Mouse (Mus musculus) G1E (cell line): ENCODE data around the gene Zfp64.
A peak's percentile ranks its signal among the peaks of the same experiment; 100 is the strongest.

Experiments
- CTCF ChIP-seq: IDR thresholded peaks from 2 replicates; pipeline ENCODE4 v1.5.1; 2012; ENCODE audit warnings: low read depth, low read length, inconsistent platforms, mixed read lengths
- GATA1 ChIP-seq: IDR thresholded peaks from 2 replicates; pipeline ENCODE4 v1.6.1; 2012; ENCODE audit warnings: borderline replicate concordance, low read length, inconsistent platforms, mixed read lengths

DNA sequence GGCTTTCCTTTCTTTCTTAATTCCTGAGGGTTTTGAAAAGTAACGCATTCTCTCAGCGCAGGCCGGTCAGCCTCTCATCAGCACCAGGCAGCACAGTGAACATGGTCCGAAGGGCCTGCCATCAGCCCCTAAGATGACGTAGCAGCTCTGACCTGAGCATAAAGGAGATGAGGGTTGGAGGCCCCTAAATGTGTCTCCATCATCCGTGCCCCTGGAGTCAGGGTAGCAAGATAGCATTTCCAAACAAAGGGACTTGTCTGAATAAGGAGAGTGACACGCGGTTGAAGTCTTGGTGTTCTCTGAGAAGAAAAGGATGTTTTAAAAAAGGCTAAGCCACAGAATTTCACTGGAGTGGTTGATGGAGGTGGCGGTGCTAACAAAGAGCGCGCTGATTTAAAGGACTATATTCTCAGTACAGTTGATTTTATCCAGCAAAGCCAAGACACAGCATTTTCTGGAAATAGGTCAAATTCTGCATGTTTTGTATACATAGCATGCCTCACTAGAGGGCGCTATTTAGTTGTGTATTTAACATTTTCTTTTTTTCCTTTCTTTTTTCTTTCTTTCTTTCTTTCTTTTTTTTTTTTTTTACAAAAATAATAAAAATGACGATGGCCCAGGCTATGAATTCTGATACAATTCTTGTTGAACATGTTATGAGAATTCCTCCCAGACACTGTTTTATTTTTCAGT, 34.8 kb upstream of the Zfp64 start:
- TF ChIP-seq CTCF (0 out of 2 replicates have a peak, but pooled peaks have one; percentile 4), GATA1 (no peak)
